Mouse (Mus musculus) intestine, postnatal 0 days (tissue): ENCODE data around the gene Jdp2. TPM values are rescaled to one million over a fixed set of nuclear protein-coding genes. Genes with fewer than 3 reads are reported as not detected.

ENCODE experiments used
- ATAC-seq: fragments of 200-750 bp; cut with Nextera tagmentation; 2 replicates; pipeline ENCODE4 v1.8.0; 2017; ENCODE audit warnings: mild to moderate bottlenecking, moderate TSS enrichment, moderate library complexity
- H3K27ac ChIP-seq: fragments of 300-500 bp; sonication (generic); 2 replicates; pipeline ENCODE4 v1.5.1; 2014; ENCODE audit warnings: mild to moderate bottlenecking, low read depth, low read length, moderate library complexity
- H3K27me3 ChIP-seq: fragments of 300-500 bp; sonication (generic); replicated peaks from 2 replicates; pipeline ENCODE4 v1.6.1; 2014; ENCODE audit warnings: low read length, mixed read lengths; ENCODE audit not compliant: control insufficient read depth, insufficient read depth
- H3K36me3 ChIP-seq: fragments of 300-500 bp; sonication (generic); 2 replicates; pipeline ENCODE4 v1.6.1; 2014; ENCODE audit warnings: mild to moderate bottlenecking, moderate library complexity; ENCODE audit not compliant: control insufficient read depth, insufficient read depth
- H3K4me1 ChIP-seq: fragments of 300-500 bp; sonication (generic); replicated peaks from 2 replicates; pipeline ENCODE4 v1.6.1; 2014; ENCODE audit warnings: antibody characterized with exemption, low read length, mixed read lengths; ENCODE audit not compliant: control insufficient read depth, insufficient read depth
- H3K4me2 ChIP-seq: fragments of 300-500 bp; sonication (generic); replicated peaks from 2 replicates; pipeline ENCODE4 v1.6.1; 2014; ENCODE audit warnings: low read depth, mild to moderate bottlenecking, moderate library complexity
- H3K4me3 ChIP-seq: fragments of 300-500 bp; sonication (generic); 2 replicates; pipeline ENCODE4 v1.5.1; 2014; ENCODE audit warnings: low read depth, low read length
- H3K9ac ChIP-seq: fragments of 300-500 bp; sonication (generic); 2 replicates; pipeline ENCODE4 v1.6.1; 2014; ENCODE audit warnings: mild to moderate bottlenecking, low read depth, low read length
- H3K9me3 ChIP-seq: fragments of 300-500 bp; sonication (generic); 2 replicates; pipeline ENCODE4 v1.6.1; 2016; ENCODE audit warnings: mixed run types; ENCODE audit not compliant: control insufficient read depth
- CTCF ChIP-seq: sonication (generic); IDR thresholded peaks from 2 replicates; pipeline ENCODE4 v1.5.1; 2016; ENCODE audit warnings: low read depth, mild to moderate bottlenecking, control low read depth, antibody characterized with exemption, moderate library complexity
- WGBS: fragments of 180-500 bp; shearing (Covaris S2); extraction: QIAGEN DNeasy Blood & Tissue Kit; methylation state at CpG from one replicate; pipeline ENCODE4 v1.1.7; 2014; 5-methylcytosine and 5-hydroxymethylcytosine counted together
- polyA plus RNA-seq: library from polyadenylated mRNA; unstranded; fragments of >200 nt; fragmentation: Nextera tagmentation; extraction: Ambion mirVana; gene quantifications from 2 replicates; pipeline ENCODE4 v1.2.1, GENCODE M21; 2015

Gene Jdp2
- polyA plus RNA-seq, 1 experiment from 2014 or later: 0.44 TPM

DNA sequence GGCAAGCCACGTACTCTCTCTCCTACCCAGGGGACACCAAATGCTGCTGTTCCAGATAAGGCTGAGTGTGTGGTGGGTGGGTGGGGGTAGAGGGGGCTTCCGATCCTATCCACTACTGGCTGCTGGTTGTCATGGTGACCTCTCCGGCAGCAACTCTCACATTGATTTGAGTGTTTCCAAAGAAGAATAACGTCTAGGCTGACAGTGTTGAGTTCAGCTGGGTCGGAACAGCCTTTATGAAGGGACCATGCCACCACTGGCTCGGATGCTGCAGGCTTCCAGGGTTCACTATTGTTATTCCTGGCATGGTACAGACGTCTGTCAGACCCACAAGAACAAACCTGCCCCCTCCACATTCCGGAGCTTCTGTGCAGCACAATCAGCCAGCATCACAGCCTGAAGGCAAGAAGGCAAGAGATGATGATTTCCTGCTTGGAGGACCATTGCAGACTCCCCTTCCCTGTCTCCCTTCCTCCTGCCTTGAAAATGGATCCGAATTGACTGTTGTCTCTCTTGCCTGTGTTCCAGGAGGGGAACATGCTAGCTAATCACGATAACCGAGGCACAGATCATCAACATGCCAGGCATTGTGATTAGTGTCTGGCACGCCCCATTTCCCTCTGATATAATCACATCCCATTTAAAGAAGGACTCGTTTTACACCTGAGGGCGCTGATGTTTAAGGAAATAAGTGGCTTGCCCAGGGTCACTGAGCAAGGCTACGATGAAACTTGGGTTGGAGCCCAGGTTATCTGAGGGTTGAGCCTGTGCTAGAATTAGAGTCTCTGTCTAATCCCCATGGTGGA, 17.4 kb upstream of the Jdp2 start:
- no peak overlapping the region for H3K9ac ChIP-seq
- no peaks in the 10 kb centered on the region for H3K4me1 ChIP-seq
- H3K4me2 ChIP-seq: no peak overlapping the region
- no peaks in the 10 kb centered on the region for H3K36me3 ChIP-seq
- no peaks in the 10 kb centered on the region for H3K9me3 ChIP-seq
- no peak for ATAC-seq
- TF ChIP-seq CTCF: no peak
- no peak overlapping the region for H3K4me3 ChIP-seq
- H3K27ac ChIP-seq: no peak overlapping the region
- H3K27me3 ChIP-seq: no peaks in the 10 kb centered on the region
- WGBS: 54% methylated on average over 15 of the region's 15 CpGs

DNA sequence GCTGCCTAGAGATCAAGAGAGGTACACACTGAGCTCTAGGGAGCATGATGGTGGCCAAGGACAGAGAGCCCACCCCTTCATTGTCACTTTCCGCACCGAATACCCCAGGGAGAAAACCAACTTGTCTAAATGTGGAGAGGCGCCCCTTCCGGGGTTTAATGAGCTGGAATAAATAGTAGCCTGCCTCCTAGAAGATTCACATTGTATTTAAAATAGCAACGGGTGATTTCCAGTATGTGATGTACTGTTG, 16.8 kb upstream of the Jdp2 start:
- no peaks in the 10 kb centered on the region for H3K4me1 ChIP-seq
- H3K4me2 ChIP-seq: no peak overlapping the region
- ATAC-seq: no peak
- WGBS: 92% methylated on average over 5 of the region's 5 CpGs
- H3K36me3 ChIP-seq: no peaks in the 10 kb centered on the region
- TF ChIP-seq CTCF: no peak
- H3K27me3 ChIP-seq: no peaks in the 10 kb centered on the region
- H3K27ac ChIP-seq: no peak overlapping the region
- no peak overlapping the region for H3K9ac ChIP-seq
- no peaks in the 10 kb centered on the region for H3K9me3 ChIP-seq
- H3K4me3 ChIP-seq: no peak overlapping the region

GRCm38 (mm10) chr12:85585761-85586258, 13.0 kb upstream of the Jdp2 start:
- Histone ChIP-seq H3K27ac (no peak overlapping the region), H3K9ac (no peak overlapping the region), H3K4me1 (no peaks in the 10 kb centered on the region), H3K36me3 (no peaks in the 10 kb centered on the region), H3K4me2 (no peak overlapping the region), H3K9me3 (no peaks in the 10 kb centered on the region), H3K27me3 (no peaks in the 10 kb centered on the region), H3K4me3 (no peak overlapping the region)
- TF ChIP-seq CTCF: no peak
- 81% methylated on average over 11 of the region's 11 CpGs for WGBS
- no peak for ATAC-seq

DNA sequence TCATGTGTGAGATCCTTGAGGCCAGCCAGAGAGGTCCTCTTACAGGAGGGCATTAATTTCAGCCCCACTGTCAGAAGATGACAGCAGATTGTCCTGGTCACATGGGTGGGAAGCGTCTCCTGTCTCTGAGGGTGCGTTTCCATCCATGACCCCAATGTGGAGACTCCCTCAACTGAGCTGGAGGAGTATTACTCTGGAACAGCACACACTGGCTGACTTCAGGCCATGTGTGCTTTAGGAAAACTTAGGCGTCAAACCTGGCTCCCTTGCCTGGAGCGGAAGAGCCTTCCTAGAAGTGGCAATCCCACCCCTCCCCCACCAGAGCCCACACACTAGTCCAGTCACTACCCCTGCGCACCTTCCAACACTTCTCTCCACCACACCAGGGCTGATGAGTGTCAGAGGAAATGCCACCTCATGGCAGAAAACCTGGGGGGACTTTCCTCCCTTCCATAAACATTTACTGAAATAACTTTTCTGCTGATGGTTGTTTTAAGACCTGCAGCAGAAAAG, 8.9 kb upstream of the Jdp2 start:
- Histone ChIP-seq H3K4me3 (no peak overlapping the region), H3K27me3 (no peaks in the 10 kb centered on the region), H3K27ac (no peak overlapping the region), H3K9me3 (no peaks in the 10 kb centered on the region), H3K36me3 (no peaks in the 10 kb centered on the region), H3K9ac (no peak overlapping the region), H3K4me2 (no peak overlapping the region), H3K4me1 (no peaks in the 10 kb centered on the region)
- ATAC-seq: no peak
- no peak for TF ChIP-seq CTCF
- WGBS: 58% methylated on average over 5 of the region's 5 CpGs

GRCm38 (mm10) chr12:85592943-85593342, 5.9 kb upstream of the Jdp2 start:
- Histone ChIP-seq H3K27me3 (no peaks in the 10 kb centered on the region), H3K4me2 (no peak overlapping the region), H3K9ac (no peak overlapping the region), H3K27ac (no peak overlapping the region), H3K9me3 (no peaks in the 10 kb centered on the region), H3K36me3 (no peaks in the 10 kb centered on the region), H3K4me1 (no peaks in the 10 kb centered on the region; the same call in 1 of the 2 replicates), H3K4me3 (no peak overlapping the region)
- no peak for ATAC-seq
- no peak for TF ChIP-seq CTCF
- WGBS: 67% methylated on average over 9 of the region's 9 CpGs

DNA sequence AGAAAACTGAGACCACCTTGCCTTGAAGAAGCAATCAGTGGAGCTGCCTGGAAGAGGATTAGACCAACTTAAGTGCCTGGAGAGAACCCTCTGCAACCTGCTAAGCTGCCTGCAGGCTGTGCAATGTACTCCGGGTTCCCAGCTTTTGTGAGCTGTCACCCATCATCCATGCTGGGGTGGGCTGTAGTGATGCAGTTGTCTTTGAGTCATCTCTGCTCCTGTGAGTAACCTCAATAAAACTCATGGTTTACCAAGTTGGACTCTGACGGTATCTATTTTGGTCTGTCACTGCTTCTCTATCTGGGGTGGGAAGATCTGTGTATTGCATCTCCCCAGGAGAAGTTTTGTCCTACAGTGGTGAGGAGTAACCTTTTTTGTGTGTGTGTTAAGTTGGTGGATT, 4.4 kb upstream of the Jdp2 start:
- Histone ChIP-seq H3K27me3 (no peaks in the 10 kb centered on the region; the same call in 1 of the 2 replicates), H3K4me1 (no peaks in the 10 kb centered on the region; the same call in 1 of the 2 replicates), H3K27ac (no peak overlapping the region), H3K4me2 (no peak overlapping the region), H3K36me3 (no peaks in the 10 kb centered on the region), H3K4me3 (no peak overlapping the region), H3K9ac (no peak overlapping the region), H3K9me3 (no peaks in the 10 kb centered on the region)
- TF ChIP-seq CTCF: no peak
- no peak for ATAC-seq
- 88% methylated on average over 2 of the region's 2 CpGs for WGBS
